Mouse (Mus musculus) cerebellum, adult 2 months (tissue): ENCODE results near the gene Aox1. TPM values are rescaled to one million over a fixed set of nuclear protein-coding genes. Genes with fewer than 3 reads are reported as not detected.
"Not testable (repeated sequence)": the region's sequence is repeated elsewhere in the genome, so short reads cannot be mapped to it uniquely, and the experiment has no call there.

Experiments
- DNase-seq, 2 experiments: peaks; one replicate each; pipeline ENCODE4 v3.0.0; 2021
- H3K27ac ChIP-seq: fragments of 200-500 bp; 2 replicates; pipeline ENCODE4 v1.5.1; 2012; ENCODE audit warnings: low read length, control low read depth, inconsistent platforms; ENCODE audit not compliant: insufficient read depth
- H3K27me3 ChIP-seq: fragments of 200-500 bp; 2 replicates; pipeline ENCODE4 v1.6.1; 2012; ENCODE audit warnings: inconsistent platforms, mild to moderate bottlenecking, low read length, moderate library complexity; ENCODE audit not compliant: control insufficient read depth, insufficient read depth
- H3K4me1 ChIP-seq: fragments of 200-500 bp; 2 replicates; pipeline ENCODE4 v1.6.1; 2011; ENCODE audit warnings: low read length; ENCODE audit not compliant: control insufficient read depth, insufficient read depth
- H3K4me3 ChIP-seq: fragments of 200-500 bp; replicated peaks from 2 replicates; pipeline ENCODE3; 2011; ENCODE audit warnings: mild to moderate bottlenecking, low read depth, low read length, control low read depth; ENCODE audit not compliant: insufficient read depth
- CTCF ChIP-seq: fragments of 200-500 bp; IDR thresholded peaks from 2 replicates; pipeline ENCODE4 v1.5.1; 2011; ENCODE audit warnings: low read depth, mild to moderate bottlenecking, control low read depth, low read length, moderate library complexity, borderline replicate concordance; ENCODE audit not compliant: insufficient read depth
- POLR2A ChIP-seq: fragments of 200-500 bp; IDR thresholded peaks from 2 replicates; pipeline ENCODE4 v1.6.1; 2011; ENCODE audit warnings: low read length, control low read depth, borderline replicate concordance; ENCODE audit not compliant: insufficient read depth
- WGBS: fragments of 180-500 bp; shearing (Covaris S2); methylation state at CpG from one replicate; pipeline ENCODE4 v1.1.7; 2018; 5-methylcytosine and 5-hydroxymethylcytosine counted together
- polyA plus RNA-seq: library from polyadenylated mRNA; depleted of rRNA; stranded (reverse); fragments of >200 nt; gene quantifications from 2 replicates; pipeline ENCODE4 v1.2.3, GENCODE M21; 2012; rRNA removed

Gene Aox1
- 5.1 and 6.4 TPM in 2 replicates for polyA plus RNA-seq

DNA sequence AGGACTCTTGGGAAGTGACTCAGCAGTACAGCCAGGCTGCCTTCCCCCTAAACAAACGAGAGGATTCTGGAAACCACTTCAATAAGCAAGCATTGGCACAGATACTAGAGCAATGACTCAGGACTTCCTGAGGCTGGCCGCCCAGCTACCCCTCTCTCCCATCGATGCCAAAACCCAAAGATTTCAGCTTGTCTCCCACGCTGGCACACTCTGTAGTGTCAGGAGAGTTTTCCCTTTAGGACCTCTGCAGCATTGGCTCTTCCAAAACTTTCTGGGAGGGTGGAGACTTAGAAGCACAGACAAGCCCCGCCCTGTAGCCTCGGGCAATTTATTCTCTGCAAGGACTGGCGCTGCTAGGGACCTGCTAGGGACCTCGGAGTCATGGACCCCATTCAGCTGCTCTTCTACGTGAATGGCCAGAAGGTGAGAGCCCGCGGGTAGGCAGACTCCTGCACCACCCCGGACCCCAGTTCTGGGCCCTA lies at the start of gene Aox1:
TSS of gene Aox1 (plus strand) at position 296 of the 482 bp plus-strand sequence.
- peak within 1 kb of the TSS; percentile 84 for H3K27ac ChIP-seq
- H3K27me3 ChIP-seq, result no peaks in the 10 kb centered on the region
- peaks cover 7% of the 10 kb centered on the region for H3K4me1 ChIP-seq
- peak; percentile 69 to 82 for DNase-seq
- peak within 1 kb of the TSS; percentile 66 for H3K4me3 ChIP-seq
- TF ChIP-seq POLR2A, result no peak
- TF ChIP-seq CTCF, result no peak
- 5% methylated on average over 12 of the region's 12 CpGs for WGBS

GRCm38 (mm10) chr1:57989052-57989600 lies 40.6 kb upstream of the Aox1 start:
- WGBS, result 31% methylated on average over 6 of the region's 6 CpGs
- no peak overlapping the region for H3K4me3 ChIP-seq
- no peak for DNase-seq
- no peaks in the 10 kb centered on the region for H3K4me1 ChIP-seq
- H3K27me3 ChIP-seq, result no peaks in the 10 kb centered on the region
- TF ChIP-seq CTCF (no peak), POLR2A (no peak)
- H3K27ac ChIP-seq, result no peak overlapping the region

DNA sequence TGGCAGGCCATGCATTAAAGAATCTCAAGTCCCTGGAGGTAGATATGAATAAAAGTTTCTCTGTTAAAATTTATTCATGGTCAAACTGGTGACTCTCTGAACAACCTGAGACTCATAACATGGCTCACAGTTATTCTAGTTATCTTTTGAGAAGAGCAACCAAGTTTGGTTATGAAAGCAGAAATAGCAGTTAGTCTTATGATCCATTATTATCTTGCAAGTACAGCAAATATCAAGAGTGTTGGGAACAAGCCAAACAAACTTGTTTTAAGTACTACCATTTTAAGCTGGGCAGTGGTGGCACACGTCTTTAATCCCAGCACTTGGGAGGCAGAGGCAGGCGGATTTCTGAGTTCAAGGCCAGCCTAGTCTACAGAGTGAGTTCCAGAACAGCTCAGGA lies 38.5 kb upstream of the Aox1 start:
- Histone ChIP-seq H3K4me3 (no peak overlapping the region), H3K27ac (no peak overlapping the region), H3K4me1 (no peaks in the 10 kb centered on the region), H3K27me3 (no peaks in the 10 kb centered on the region)
- TF ChIP-seq POLR2A, result no peak
- TF ChIP-seq CTCF, result no peak
- DNase-seq, result no peak
- 70% methylated on average over 2 of the region's 2 CpGs for WGBS

- DNase-seq, result peak; percentile 89 to 90
- H3K4me1 ChIP-seq, result no peaks in the 10 kb centered on the region
These were observed 34.1 kb upstream of the Aox1 start, which contains the start of gene Sgo2a for GRCm38 (mm10) chr1:57995432-57996132. TSS of gene Sgo2a (plus strand) at chr1:57995971.

DNA sequence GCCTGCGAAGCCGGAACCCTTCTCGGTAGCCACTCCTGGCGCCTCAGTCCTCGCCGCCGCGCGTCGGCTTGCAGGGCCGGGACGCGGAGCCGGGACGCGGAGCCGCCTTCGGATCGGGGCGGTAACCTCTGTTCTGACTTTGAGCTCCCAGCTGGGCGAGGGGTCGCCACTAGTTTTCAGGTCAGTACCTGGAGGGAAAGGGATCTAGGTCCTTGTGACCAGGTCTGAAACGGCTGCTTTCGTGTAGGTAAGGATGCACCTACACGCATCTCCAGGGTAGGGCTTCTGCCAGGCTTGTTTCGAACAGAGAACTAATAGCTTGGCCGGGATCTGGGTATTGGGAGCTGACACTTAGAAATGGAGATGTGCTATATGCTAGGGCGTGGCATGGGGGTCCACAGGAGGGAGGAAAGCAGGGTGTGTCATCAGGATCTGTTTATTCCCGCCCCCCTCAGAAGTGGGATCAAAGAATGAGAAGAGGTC lies 33.6 kb upstream of the Aox1 start:
- no peak overlapping the region for H3K27ac ChIP-seq
- TF ChIP-seq POLR2A, result no peak
- TF ChIP-seq CTCF, result no peak
- no peaks in the 10 kb centered on the region for H3K4me1 ChIP-seq
- no peaks in the 10 kb centered on the region for H3K27me3 ChIP-seq
- peak overlapping the region; percentile 91 for H3K4me3 ChIP-seq
- under 1% methylated on average over 29 of the region's 29 CpGs for WGBS
- no peak for DNase-seq

More at GRCm38 (mm10) chr1:57995432-57996132, 34.1 kb upstream of the Aox1 start, which contains the start of gene Sgo2a:
- TF ChIP-seq POLR2A, result peak; percentile 95; the same call in 1 of the 2 replicates
- TF ChIP-seq CTCF, result no peak
- Histone ChIP-seq H3K27ac (peak within 1 kb of the TSS; percentile 59; the same call in 1 of the 2 replicates), H3K27me3 (no peaks in the 10 kb centered on the region), H3K4me3 (peak within 1 kb of the TSS; percentile 91)
- 7% methylated on average over 30 of the region's 30 CpGs for WGBS

DNA sequence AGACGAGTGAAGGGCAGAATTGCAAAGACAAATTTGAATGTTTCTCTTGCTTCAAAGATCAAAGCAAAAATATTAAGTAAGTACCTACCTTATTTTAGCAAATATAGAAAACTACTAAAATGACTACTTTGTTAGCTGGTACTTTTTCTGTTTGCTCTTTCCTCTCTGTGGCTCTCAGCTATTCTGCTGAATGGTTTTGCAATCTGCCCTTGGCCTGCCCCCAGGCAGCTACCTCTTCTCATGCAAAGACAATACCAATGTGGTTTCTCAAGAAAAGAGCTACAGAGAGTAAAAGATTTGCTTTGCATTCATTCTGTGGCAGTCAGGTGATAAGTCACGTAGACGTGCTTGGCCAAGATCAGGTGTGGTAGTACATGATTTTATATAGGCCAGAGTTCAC lies 31.6 kb upstream of the Aox1 start:
- Histone ChIP-seq H3K27me3 (no peaks in the 10 kb centered on the region), H3K4me1 (no peaks in the 10 kb centered on the region), H3K4me3 (no peak overlapping the region), H3K27ac (no peak overlapping the region)
- WGBS, result 82% methylated on average over 3 of the region's 3 CpGs
- no peak for DNase-seq
- TF ChIP-seq POLR2A (no peak), CTCF (no peak)

GRCm38 (mm10) chr1:58006388-58006787 lies 23.3 kb upstream of the Aox1 start:
- DNase-seq, H3K27me3 ChIP-seq, H3K4me1 ChIP-seq, H3K4me3 ChIP-seq, H3K27ac ChIP-seq: not testable (repeated sequence)
- 92% methylated on average over 7 of the region's 7 CpGs for WGBS

GRCm38 (mm10) chr1:58018856-58019255 lies 10.9 kb upstream of the Aox1 start, which contains the start of gene Kctd18:
TSS of gene Kctd18 (minus strand) at chr1:58018956.
- Histone ChIP-seq H3K4me1 (no peaks in the 10 kb centered on the region), H3K27me3 (no peaks in the 10 kb centered on the region), H3K27ac (no peak within 1 kb of the TSS), H3K4me3 (no peak within 1 kb of the TSS)
- WGBS, result 95% methylated on average over 7 of the region's 7 CpGs
- no peak for DNase-seq
- TF ChIP-seq POLR2A (no peak), CTCF (no peak)
